Mouse (Mus musculus) forebrain, embryonic 12.5 days (tissue): ENCODE measurements around the gene Nfatc2. TPM values are rescaled to one million over a fixed set of nuclear protein-coding genes. Genes with fewer than 3 reads are reported as not detected.

ENCODE experiments used
- ATAC-seq: fragments of 200-750 bp; cut with Nextera tagmentation; 2 replicates; pipeline ENCODE4 v1.8.0; 2017; ENCODE audit warnings: moderate TSS enrichment; ENCODE audit not compliant: low FRiP score
- H3K27ac ChIP-seq: fragments of 300-500 bp; sonication (generic); 2 replicates; pipeline ENCODE4 v1.5.1; 2016; ENCODE audit warnings: mild to moderate bottlenecking
- H3K27me3 ChIP-seq: fragments of 300-500 bp; sonication (generic); 2 replicates; pipeline ENCODE4 v1.6.1; 2016; ENCODE audit warnings: mild to moderate bottlenecking
- H3K36me3 ChIP-seq: fragments of 300-500 bp; sonication (generic); replicated peaks from 2 replicates; pipeline ENCODE4 v1.6.1; 2016; ENCODE audit warnings: mild to moderate bottlenecking
- H3K4me1 ChIP-seq: fragments of 300-500 bp; sonication (generic); 2 replicates; pipeline ENCODE4 v1.6.1; 2016
- H3K4me2 ChIP-seq: fragments of 300-500 bp; sonication (generic); 2 replicates; pipeline ENCODE4 v1.6.1; 2016; ENCODE audit warnings: mild to moderate bottlenecking, moderate library complexity
- H3K4me3 ChIP-seq: fragments of 300-500 bp; sonication (generic); replicated peaks from 2 replicates; pipeline ENCODE4 v1.5.1; 2016; ENCODE audit warnings: mild to moderate bottlenecking
- H3K9ac ChIP-seq: fragments of 300-500 bp; sonication (generic); 2 replicates; pipeline ENCODE4 v1.6.1; 2016; ENCODE audit warnings: mild to moderate bottlenecking
- H3K9me3 ChIP-seq: fragments of 300-500 bp; sonication (generic); 2 replicates; pipeline ENCODE4 v1.6.1; 2016
- WGBS: fragments of 180-500 bp; shearing (Covaris S2); methylation state at CpG from one replicate; pipeline ENCODE4 v1.1.7; 2016; 5-methylcytosine and 5-hydroxymethylcytosine counted together
- polyA plus RNA-seq: library from polyadenylated mRNA; unstranded; fragments of >200 nt; fragmentation: Nextera tagmentation; extraction: Ambion mirVana; gene quantifications from 2 replicates; pipeline ENCODE4 v1.2.1, GENCODE M21; 2016

Gene Nfatc2
- polyA plus RNA-seq, 1 experiment from 2014 or later, result 1.2 TPM

DNA sequence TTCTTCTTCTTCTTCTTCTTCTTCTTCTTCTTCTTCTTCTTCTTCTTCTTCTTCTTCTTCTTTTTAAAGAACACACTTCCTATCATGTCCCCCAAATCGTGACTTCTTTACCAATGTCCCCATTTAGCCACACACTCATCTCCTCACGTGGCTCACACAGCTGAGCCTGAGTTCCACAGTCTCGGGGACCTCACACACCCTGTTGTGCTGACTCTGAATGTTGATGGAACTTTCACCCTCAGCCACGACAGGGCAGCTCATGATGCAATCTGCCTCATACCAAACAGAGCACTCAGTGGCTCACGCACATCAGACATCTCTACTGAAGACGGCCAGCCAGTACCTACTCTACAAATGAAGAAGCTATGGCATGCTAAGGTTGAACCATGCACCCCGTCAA lies 60.2 kb downstream of the Nfatc2 start:
- no peak overlapping the region for H3K4me3 ChIP-seq
- H3K27me3 ChIP-seq, result no peaks in the 10 kb centered on the region
- H3K27ac ChIP-seq, result no peak overlapping the region
- no peak for ATAC-seq
- no peaks in the 10 kb centered on the region for H3K36me3 ChIP-seq
- 84% methylated on average over 7 of the region's 7 CpGs for WGBS
- no peak overlapping the region for H3K9ac ChIP-seq
- H3K9me3 ChIP-seq, result no peaks in the 10 kb centered on the region
- no peak overlapping the region for H3K4me2 ChIP-seq
- peaks cover 27% of the 10 kb centered on the region for H3K4me1 ChIP-seq

DNA sequence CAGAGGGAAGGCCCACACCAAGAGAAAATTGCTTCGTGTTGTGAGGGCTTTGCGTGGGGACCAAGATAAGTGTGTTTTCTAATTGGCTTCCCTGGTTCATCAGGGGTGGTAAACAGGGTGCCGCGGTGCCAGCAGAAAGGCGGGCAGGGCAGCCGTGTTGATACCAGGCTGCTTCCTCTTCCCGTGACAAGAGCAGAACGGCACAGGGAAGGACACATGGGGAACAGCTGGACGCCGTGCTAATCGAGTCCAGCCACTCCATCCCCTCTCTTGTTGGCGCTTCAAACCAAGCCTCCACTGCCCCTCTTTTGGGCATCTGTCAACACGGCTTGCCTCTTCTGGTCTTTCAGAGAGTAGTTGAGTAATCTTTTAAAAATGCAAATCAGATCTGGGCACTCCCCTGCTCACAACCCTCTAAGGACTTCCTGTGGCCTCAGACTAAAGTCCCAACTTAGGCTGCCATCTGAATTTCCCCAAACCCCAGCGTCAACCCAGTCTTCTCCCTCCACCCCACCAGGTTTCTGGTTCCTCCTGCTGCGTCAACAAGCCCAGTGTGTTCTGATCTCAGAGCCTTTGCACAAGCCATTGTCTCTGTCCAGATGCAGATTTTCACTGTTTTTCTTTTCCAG lies 61.7 kb downstream of the Nfatc2 start:
- Histone ChIP-seq H3K9ac (no peak overlapping the region), H3K36me3 (no peaks in the 10 kb centered on the region), H3K4me2 (no peak overlapping the region), H3K9me3 (no peaks in the 10 kb centered on the region), H3K4me1 (peaks cover 19% of the 10 kb centered on the region), H3K27ac (no peak overlapping the region), H3K4me3 (no peak overlapping the region), H3K27me3 (no peaks in the 10 kb centered on the region)
- ATAC-seq, result no peak
- WGBS, result 74% methylated on average over 15 of the region's 15 CpGs

DNA sequence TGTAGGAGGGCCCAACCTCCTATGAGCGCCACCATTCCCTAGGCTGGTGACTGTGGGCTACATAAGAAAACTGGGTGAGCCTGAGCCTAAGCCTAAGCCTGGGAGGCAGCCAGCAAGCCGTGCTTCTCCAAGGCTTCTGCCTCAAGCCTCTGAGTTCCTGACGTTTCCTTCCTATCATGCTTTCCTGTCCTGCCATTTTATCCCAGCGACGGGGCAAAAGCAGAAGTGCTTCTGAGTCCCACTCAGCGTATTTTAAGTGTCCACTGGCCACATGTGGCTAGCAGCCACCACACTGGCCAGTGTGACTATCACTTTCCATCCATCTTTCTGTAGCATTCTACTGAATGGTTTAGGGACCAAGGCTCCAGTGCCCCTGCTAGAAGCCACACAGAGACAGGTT lies 62.4 kb downstream of the Nfatc2 start:
- no peaks in the 10 kb centered on the region for H3K9me3 ChIP-seq
- H3K36me3 ChIP-seq, result no peaks in the 10 kb centered on the region
- H3K27ac ChIP-seq, result no peak overlapping the region
- WGBS, result 88% methylated on average over 6 of the region's 6 CpGs
- peaks cover 13% of the 10 kb centered on the region for H3K4me1 ChIP-seq
- H3K4me2 ChIP-seq, result no peak overlapping the region
- no peak for ATAC-seq
- no peak overlapping the region for H3K9ac ChIP-seq
- no peak overlapping the region for H3K4me3 ChIP-seq
- H3K27me3 ChIP-seq, result no peaks in the 10 kb centered on the region

DNA sequence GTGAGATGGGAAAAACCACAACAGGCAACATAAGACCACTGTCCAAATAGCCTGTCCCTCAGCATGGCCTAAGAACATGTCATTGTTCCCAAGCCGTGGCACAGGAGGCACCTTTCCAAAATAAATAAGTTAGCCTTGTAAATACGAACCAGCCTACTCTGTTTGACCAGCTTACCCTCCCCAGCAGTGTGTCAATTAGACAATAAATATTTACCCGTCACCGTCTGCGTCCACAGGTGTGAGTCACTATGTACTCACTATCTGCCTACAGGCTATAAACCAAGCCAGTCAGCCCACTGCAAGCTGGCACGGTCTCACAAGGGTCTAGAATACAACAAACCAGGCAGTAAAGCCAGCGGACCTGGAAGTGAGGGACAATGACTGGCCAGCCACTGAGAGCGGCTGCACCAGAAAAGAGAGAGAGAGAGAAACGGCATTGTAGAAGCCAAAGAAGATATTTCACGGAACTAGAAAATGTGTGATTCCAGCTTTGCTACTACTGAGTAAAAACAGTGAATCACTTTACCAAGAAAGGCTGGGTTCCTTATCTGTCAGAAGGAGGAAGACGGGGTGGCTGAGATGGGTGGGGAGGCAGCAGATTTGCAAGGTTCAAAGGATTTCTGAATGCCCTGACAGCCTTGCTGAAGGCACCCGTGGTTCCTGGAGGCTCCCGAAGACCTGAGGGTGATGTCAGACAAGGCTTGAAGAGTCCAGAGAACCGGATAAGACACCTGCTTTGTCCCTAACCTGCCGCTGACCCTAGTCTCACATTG lies 69.2 kb downstream of the Nfatc2 start:
- Histone ChIP-seq H3K27me3 (0 out of 2 replicates have a peak, but pooled peaks cover 5% of the 10 kb centered on the region), H3K9ac (no peak overlapping the region), H3K4me2 (no peak overlapping the region), H3K4me3 (no peak overlapping the region), H3K4me1 (no peaks in the 10 kb centered on the region), H3K9me3 (no peaks in the 10 kb centered on the region), H3K27ac (no peak overlapping the region), H3K36me3 (no peaks in the 10 kb centered on the region)
- no peak for ATAC-seq
- 82% methylated on average over 15 of the region's 15 CpGs for WGBS

DNA sequence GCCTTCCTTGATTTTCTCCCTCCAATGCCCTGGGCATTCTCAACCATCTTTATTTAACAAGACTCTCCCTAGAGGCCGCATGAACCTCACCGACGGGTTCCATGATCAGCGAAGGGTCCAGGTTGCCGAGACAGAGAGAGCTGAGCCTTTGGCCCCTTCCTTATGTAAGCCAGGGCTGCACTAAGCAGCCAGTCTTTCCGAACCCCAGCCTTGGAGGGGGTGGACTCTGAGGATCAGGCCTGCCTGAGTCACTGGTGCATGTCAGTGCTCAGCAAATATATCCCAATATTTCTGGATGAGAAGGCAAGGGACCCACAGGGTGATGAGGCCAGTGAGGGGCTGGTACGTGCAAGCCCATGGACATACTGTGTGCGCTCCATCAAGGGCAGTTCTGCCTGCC lies 72.9 kb downstream of the Nfatc2 start:
- no peak for ATAC-seq

DNA sequence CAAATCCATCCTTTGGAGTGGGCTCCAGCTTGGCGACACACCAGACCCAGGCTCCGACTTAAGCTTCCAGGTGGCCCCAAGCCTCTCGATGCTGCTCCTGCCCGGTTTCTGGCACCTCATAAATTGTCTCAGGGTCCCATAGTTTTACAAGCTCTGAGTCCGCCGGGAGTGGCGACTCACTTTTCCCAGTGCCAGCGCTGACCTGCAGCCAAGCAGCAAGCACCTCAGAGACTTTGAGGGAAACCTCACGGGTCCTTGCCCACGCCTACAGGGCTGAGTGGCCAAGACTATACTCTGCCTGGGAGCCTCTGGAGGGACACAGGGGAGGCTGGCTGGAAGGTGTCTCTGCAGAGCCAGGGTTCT lies 74.0 kb downstream of the Nfatc2 start:
- ATAC-seq, result no peak
- no peak overlapping the region for H3K4me2 ChIP-seq
- peaks cover 18% of the 10 kb centered on the region for H3K4me1 ChIP-seq
- H3K4me3 ChIP-seq, result no peak overlapping the region
- 0 out of 2 replicates have a peak, but pooled peaks cover 3% of the 10 kb centered on the region for H3K36me3 ChIP-seq
- no peaks in the 10 kb centered on the region for H3K9me3 ChIP-seq
- 89% methylated on average over 10 of the region's 10 CpGs for WGBS
- H3K9ac ChIP-seq, result no peak overlapping the region
- 0 out of 2 replicates have a peak, but pooled peaks cover 6% of the 10 kb centered on the region for H3K27me3 ChIP-seq
- no peak overlapping the region for H3K27ac ChIP-seq

More for the DNA sequence above, 72.9 kb downstream of the Nfatc2 start:
- Histone ChIP-seq H3K27ac (no peak overlapping the region), H3K4me2 (no peak overlapping the region), H3K4me3 (no peak overlapping the region), H3K9me3 (no peaks in the 10 kb centered on the region), H3K36me3 (0 out of 2 replicates have a peak, but pooled peaks cover 3% of the 10 kb centered on the region), H3K9ac (no peak overlapping the region), H3K4me1 (peaks cover 18% of the 10 kb centered on the region), H3K27me3 (0 out of 2 replicates have a peak, but pooled peaks cover 6% of the 10 kb centered on the region)
- 82% methylated on average over 8 of the region's 8 CpGs for WGBS

DNA sequence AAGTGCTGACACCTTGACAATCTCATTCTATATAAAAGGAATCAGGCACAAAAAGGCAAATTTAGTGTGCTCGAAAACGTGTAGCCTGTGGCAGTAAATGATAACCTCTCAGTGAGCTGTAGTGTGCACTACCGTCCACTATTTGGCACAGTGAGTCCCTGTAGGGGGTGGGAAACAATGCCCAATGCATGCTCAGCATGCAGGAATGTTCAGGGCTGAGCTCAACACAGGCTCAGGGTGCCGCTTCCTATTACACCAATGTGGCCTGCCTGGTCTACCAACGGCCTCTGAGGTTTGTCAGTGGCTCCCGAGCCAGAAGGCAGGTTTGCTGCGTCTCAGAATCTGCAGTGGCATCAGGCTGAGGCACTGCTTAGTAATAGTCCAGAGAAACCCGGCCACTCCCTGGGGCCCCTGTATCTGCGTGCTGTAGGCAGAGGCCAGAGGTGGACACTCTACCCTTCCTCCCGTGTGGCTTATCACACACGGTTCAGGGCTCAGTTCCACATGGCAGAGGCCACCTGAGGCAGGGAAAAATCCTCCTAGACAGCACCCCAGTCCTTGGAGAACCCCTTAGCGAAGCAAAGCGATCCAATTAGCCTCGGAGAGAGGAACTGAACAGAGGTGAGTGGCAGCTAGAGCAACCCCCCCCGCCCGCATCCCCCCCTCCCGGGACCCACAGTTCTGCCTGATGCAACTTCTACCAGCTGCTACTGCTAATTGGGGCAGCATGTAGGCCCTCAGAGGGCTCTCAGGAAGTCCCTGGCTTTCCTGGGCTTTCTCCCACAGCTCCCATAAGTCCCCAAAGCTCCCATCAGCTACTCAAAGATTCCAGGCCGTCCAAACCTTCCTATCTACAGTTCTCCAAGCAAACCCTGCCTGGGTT lies 74.7 kb downstream of the Nfatc2 start:
- WGBS, result 87% methylated on average over 18 of the region's 18 CpGs
- no peak overlapping the region for H3K4me3 ChIP-seq
- H3K9me3 ChIP-seq, result no peaks in the 10 kb centered on the region
- H3K27ac ChIP-seq, result no peak overlapping the region
- 0 out of 2 replicates have a peak, but pooled peaks cover 6% of the 10 kb centered on the region for H3K27me3 ChIP-seq
- H3K9ac ChIP-seq, result no peak overlapping the region
- 0 out of 2 replicates have a peak, but pooled peaks cover 3% of the 10 kb centered on the region for H3K36me3 ChIP-seq
- no peak overlapping the region for H3K4me2 ChIP-seq
- H3K4me1 ChIP-seq, result peaks cover 18% of the 10 kb centered on the region
- no peak for ATAC-seq

DNA sequence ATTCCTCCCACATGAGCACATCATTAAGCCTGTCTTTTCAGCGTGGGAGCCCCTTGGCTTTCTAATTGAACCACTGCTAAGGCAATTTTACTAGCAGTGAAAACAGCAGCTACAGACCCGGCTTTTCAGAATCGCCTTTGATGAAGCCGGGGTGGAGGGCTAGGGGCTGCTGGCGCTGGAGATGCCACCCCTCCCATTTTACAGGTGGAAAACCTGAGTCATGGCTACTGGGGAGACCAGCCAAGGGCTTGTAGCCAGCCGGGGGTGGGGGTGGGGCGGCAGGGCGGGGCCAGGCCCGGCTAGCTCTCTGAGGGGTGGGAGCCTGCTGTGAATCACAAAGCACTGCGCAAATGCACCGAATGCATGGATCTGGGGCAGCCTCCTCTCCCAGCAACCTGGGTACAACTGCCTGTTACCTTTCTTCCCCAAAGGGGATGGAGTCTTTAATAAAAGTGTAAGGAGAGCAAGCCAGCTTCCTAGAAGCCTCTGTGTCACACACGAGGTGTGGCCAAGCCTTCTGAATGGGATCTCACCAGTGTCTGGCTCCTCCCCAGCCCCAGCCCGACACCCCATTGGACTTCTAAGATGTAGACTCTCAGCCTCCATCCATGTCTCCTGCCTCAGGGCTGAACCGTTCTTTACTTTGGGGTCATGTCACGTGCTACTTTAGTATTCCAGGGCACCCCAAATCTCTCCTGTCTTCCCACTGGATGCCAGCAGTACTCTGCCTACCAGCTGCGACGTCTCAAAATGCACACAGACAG lies 75.9 kb downstream of the Nfatc2 start:
- Histone ChIP-seq H3K4me3 (peak overlapping the region; percentile 26), H3K4me2 (peak overlapping the region; percentile 56), H3K4me1 (peaks cover 18% of the 10 kb centered on the region), H3K9ac (peak overlapping the region; percentile 40; the same call in 1 of the 2 replicates), H3K36me3 (0 out of 2 replicates have a peak, but pooled peaks cover 3% of the 10 kb centered on the region), H3K27ac (peak overlapping the region; percentile 80), H3K27me3 (0 out of 2 replicates have a peak, but pooled peaks cover 6% of the 10 kb centered on the region), H3K9me3 (no peaks in the 10 kb centered on the region)
- peak; percentile 78 for ATAC-seq
- 8% methylated on average over 17 of the region's 17 CpGs for WGBS

DNA sequence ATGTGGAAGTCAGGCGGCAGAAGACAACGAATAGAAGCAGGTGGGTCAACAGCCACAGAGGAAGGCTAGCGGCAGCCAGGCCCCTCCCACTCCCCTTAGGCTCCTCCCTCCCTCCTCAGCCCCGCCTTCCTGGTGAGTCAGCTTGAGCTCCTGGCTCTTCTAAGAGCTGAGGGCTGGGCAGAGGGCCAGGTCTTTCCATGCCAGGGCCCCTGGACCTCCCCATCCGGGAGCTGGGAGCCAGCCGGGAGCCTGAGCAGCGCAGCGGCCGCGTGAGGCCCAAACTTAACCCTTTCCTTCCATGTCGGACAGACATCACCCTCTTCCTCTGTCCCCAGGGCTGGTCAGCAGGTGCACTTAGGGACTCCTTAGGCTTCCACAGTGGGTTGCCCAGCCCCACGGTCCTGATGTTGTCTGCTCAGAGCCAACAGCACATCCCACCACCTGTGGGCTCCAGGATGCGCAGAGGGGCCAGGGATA lies 76.5 kb downstream of the Nfatc2 start:
- no peaks in the 10 kb centered on the region for H3K9me3 ChIP-seq
- peak overlapping the region; percentile 80 for H3K27ac ChIP-seq
- H3K9ac ChIP-seq, result peak overlapping the region; percentile 40; the same call in 1 of the 2 replicates
- peak; percentile 89 for ATAC-seq
- WGBS, result 1% methylated on average over 13 of the region's 13 CpGs
- peak overlapping the region; percentile 26 for H3K4me3 ChIP-seq
- 0 out of 2 replicates have a peak, but pooled peaks cover 3% of the 10 kb centered on the region for H3K36me3 ChIP-seq
- peak overlapping the region; percentile 56 for H3K4me2 ChIP-seq
- 0 out of 2 replicates have a peak, but pooled peaks cover 6% of the 10 kb centered on the region for H3K27me3 ChIP-seq
- H3K4me1 ChIP-seq, result peaks cover 18% of the 10 kb centered on the region

DNA sequence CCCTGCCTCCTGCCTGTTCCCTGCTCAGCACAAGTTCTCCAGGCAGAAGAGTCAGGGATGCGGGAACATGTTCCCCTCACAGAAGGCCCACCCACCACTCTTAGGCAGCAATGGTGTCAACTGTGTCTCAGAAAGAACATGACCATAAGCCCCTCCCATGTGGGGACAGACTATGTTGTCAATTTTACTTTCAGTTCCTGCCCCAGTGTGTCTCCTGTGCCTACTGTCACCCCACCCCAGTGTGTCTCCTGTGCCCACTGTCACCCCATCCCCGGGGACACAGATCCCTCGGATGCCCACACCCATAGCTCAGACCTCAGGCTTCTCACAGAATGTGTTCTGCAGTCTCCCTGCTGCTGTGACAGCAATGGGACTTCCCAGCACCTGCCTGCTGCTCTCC lies 79.2 kb downstream of the Nfatc2 start:
- H3K9me3 ChIP-seq, result no peaks in the 10 kb centered on the region
- peaks cover 18% of the 10 kb centered on the region for H3K4me1 ChIP-seq
- 0 out of 2 replicates have a peak, but pooled peaks cover under 1% of the 10 kb centered on the region for H3K27me3 ChIP-seq
- H3K4me3 ChIP-seq, result no peak overlapping the region
- whole genome bisulfite sequencing, result 90% methylated on average over 3 of the region's 3 CpGs
- no peak for ATAC-seq
- H3K36me3 ChIP-seq, result 0 out of 2 replicates have a peak, but pooled peaks cover 3% of the 10 kb centered on the region
- no peak overlapping the region for H3K4me2 ChIP-seq
- H3K27ac ChIP-seq, result no peak overlapping the region
- H3K9ac ChIP-seq, result no peak overlapping the region

DNA sequence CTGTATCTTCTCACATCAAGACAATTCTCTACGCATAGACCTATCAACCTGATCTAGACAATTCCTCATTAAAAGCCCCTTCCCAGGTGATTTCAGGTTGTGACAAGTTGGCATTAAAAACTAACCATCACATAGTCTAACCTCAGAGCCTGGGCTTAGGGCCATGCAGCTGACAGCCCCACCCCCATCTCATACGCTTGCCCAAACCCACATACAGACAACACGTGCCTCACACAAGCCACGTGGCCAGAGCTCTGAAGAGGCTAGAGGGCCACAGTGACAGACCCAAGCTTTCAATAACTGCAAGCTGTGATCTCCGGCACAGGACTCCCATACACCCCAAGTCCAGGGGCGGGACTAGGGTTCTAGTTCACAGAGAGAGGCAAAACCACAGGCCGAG lies 80.7 kb downstream of the Nfatc2 start:
- H3K4me2 ChIP-seq, result no peak overlapping the region
- no peak overlapping the region for H3K4me3 ChIP-seq
- no peaks in the 10 kb centered on the region for H3K27me3 ChIP-seq
- H3K27ac ChIP-seq, result no peak overlapping the region
- peaks cover 15% of the 10 kb centered on the region for H3K4me1 ChIP-seq
- ATAC-seq, result no peak
- no peak overlapping the region for H3K9ac ChIP-seq
- H3K9me3 ChIP-seq, result no peaks in the 10 kb centered on the region
- WGBS, result 91% methylated on average over 7 of the region's 7 CpGs
- H3K36me3 ChIP-seq, result no peaks in the 10 kb centered on the region
